Mouse (Mus musculus) E14TG2a.4 (cell line): Measurements from ENCODE around the gene Hsd17b1.

Source experiments
- H3K27me3 ChIP-seq: 2 replicates; pipeline ENCODE4 v1.6.1; 2014; ENCODE audit warnings: low read length, control low read depth; ENCODE audit not compliant: insufficient read depth
- H3K36me3 ChIP-seq: 2 replicates; pipeline ENCODE4 v1.6.1; 2014; ENCODE audit warnings: low read length, control low read depth; ENCODE audit not compliant: insufficient read depth
- H3K4me1 ChIP-seq: replicated peaks from 2 replicates; pipeline ENCODE4 v1.6.1; 2014; ENCODE audit warnings: low read depth, low read length, control low read depth
- H3K4me3 ChIP-seq: replicated peaks from 2 replicates; pipeline ENCODE4 v1.5.1; 2014; ENCODE audit warnings: mild to moderate bottlenecking, low read length
- H3K9me3 ChIP-seq: 2 replicates; pipeline ENCODE4 v1.6.1; 2014; ENCODE audit warnings: low read length, control low read depth
- CTCF ChIP-seq: conservative IDR thresholded peaks from 2 replicates; pipeline ENCODE4 v1.5.1; 2014; ENCODE audit warnings: low read length
- NANOG ChIP-seq: IDR thresholded peaks from 2 replicates; pipeline ENCODE4 v1.6.1; 2014; ENCODE audit warnings: borderline replicate concordance, low read length, mixed read lengths
- POU5F1 ChIP-seq: IDR thresholded peaks from 2 replicates; pipeline ENCODE4 v1.6.1; 2014; ENCODE audit warnings: low read length, borderline replicate concordance

Hsd17b1 gene

GRCm38 (mm10) chr11:101103011-101103410 lies 24.8 kb downstream of the Hsd17b1 start:
- Histone ChIP-seq H3K9me3 (no peaks in the 10 kb centered on the region), H3K4me1 (0 out of 2 replicates have a peak, but pooled peaks cover 4% of the 10 kb centered on the region), H3K36me3 (peaks cover 86% of the 10 kb centered on the region), H3K4me3 (no peak overlapping the region), H3K27me3 (no peaks in the 10 kb centered on the region)
- TF ChIP-seq NANOG (no peak), CTCF (no peak), POU5F1 (no peak)

GRCm38 (mm10) chr11:101109351-101109750 lies 31.1 kb downstream of the Hsd17b1 start:
- Histone ChIP-seq H3K4me1 (peaks cover 30% of the 10 kb centered on the region), H3K36me3 (peaks cover 37% of the 10 kb centered on the region), H3K9me3 (no peaks in the 10 kb centered on the region), H3K27me3 (no peaks in the 10 kb centered on the region), H3K4me3 (no peak overlapping the region)
- TF ChIP-seq NANOG, result no peak
- no peak for TF ChIP-seq CTCF
- TF ChIP-seq POU5F1, result no peak

- H3K4me3 ChIP-seq, result no peak overlapping the region
- H3K27me3 ChIP-seq, result no peaks in the 10 kb centered on the region
- TF ChIP-seq POU5F1, result no peak
- no peak for TF ChIP-seq CTCF
- TF ChIP-seq NANOG, result no peak
- H3K4me1 ChIP-seq, result peaks cover 36% of the 10 kb centered on the region
- H3K36me3 ChIP-seq, result peaks cover 24% of the 10 kb centered on the region
- H3K9me3 ChIP-seq, result no peaks in the 10 kb centered on the region
Measured at GRCm38 (mm10) chr11:101110708-101111107, 32.5 kb downstream of the Hsd17b1 start.

- peaks cover 24% of the 10 kb centered on the region for H3K36me3 ChIP-seq
- H3K9me3 ChIP-seq, result no peaks in the 10 kb centered on the region
- TF ChIP-seq CTCF (no peak), NANOG (no peak), POU5F1 (no peak)
- H3K27me3 ChIP-seq, result no peaks in the 10 kb centered on the region
- no peak overlapping the region for H3K4me3 ChIP-seq
- H3K4me1 ChIP-seq, result peaks cover 38% of the 10 kb centered on the region
Measured at GRCm38 (mm10) chr11:101111178-101111577, 33.0 kb downstream of the Hsd17b1 start.

- Histone ChIP-seq H3K9me3 (no peaks in the 10 kb centered on the region), H3K4me3 (no peak overlapping the region), H3K4me1 (peaks cover 42% of the 10 kb centered on the region), H3K27me3 (no peaks in the 10 kb centered on the region), H3K36me3 (peaks cover 31% of the 10 kb centered on the region)
- no peak for TF ChIP-seq POU5F1
- no peak for TF ChIP-seq CTCF
- TF ChIP-seq NANOG, result no peak
Measured at GRCm38 (mm10) chr11:101112186-101112585, 34.0 kb downstream of the Hsd17b1 start.

GRCm38 (mm10) chr11:101115564-101115963 lies 37.4 kb downstream of the Hsd17b1 start:
- TF ChIP-seq POU5F1, result no peak
- TF ChIP-seq NANOG, result no peak
- no peak for TF ChIP-seq CTCF

GRCm38 (mm10) chr11:101118105-101118504 lies 39.9 kb downstream of the Hsd17b1 start:
- H3K4me3 ChIP-seq, result peak overlapping the region; percentile 97
- TF ChIP-seq CTCF (no peak), NANOG (no peak), POU5F1 (no peak)
- H3K36me3 ChIP-seq, result peaks cover 43% of the 10 kb centered on the region
- H3K27me3 ChIP-seq, result no peaks in the 10 kb centered on the region
- H3K9me3 ChIP-seq, result no peaks in the 10 kb centered on the region
- H3K4me1 ChIP-seq, result peaks cover 40% of the 10 kb centered on the region

More at GRCm38 (mm10) chr11:101115564-101115963, 37.4 kb downstream of the Hsd17b1 start:
- no peaks in the 10 kb centered on the region for H3K27me3 ChIP-seq
- peaks cover 31% of the 10 kb centered on the region for H3K36me3 ChIP-seq
- no peak overlapping the region for H3K4me3 ChIP-seq
- H3K4me1 ChIP-seq, result peaks cover 42% of the 10 kb centered on the region
- H3K9me3 ChIP-seq, result no peaks in the 10 kb centered on the region

GRCm38 (mm10) chr11:101119131-101119760 lies 41.0 kb downstream of the Hsd17b1 start:
- H3K4me1 ChIP-seq, result peaks cover 40% of the 10 kb centered on the region
- peak overlapping the region; percentile 97 for H3K4me3 ChIP-seq
- no peaks in the 10 kb centered on the region for H3K9me3 ChIP-seq
- no peaks in the 10 kb centered on the region for H3K27me3 ChIP-seq
- H3K36me3 ChIP-seq, result peaks cover 54% of the 10 kb centered on the region
- TF ChIP-seq POU5F1 (no peak), CTCF (no peak), NANOG (no peak)

- Histone ChIP-seq H3K4me3 (peak within 1 kb of the TSS; percentile 97), H3K4me1 (peaks cover 40% of the 10 kb centered on the region), H3K36me3 (peaks cover 61% of the 10 kb centered on the region), H3K27me3 (no peaks in the 10 kb centered on the region), H3K9me3 (no peaks in the 10 kb centered on the region)
- TF ChIP-seq POU5F1, result no peak
- no peak for TF ChIP-seq CTCF
- TF ChIP-seq NANOG, result no peak
Measured at GRCm38 (mm10) chr11:101119761-101120544, 41.7 kb downstream of the Hsd17b1 start, which contains the start of the genes Retreg3 and Tubg1. Retreg3 (minus strand) TSS chr11:101119893. Tubg1 (plus strand) TSS chr11:101119938.
